Mouse (Mus musculus) heart, postnatal 14 days (tissue): ENCODE measurements around the gene Arpp19. TPM values are rescaled to one million over a fixed set of nuclear protein-coding genes. Genes with fewer than 3 reads are reported as not detected.

ENCODE experiments used
- DNase-seq, 2 experiments: peaks; one replicate each; pipeline ENCODE4 v3.0.0; 2021 to 2022
- intact Hi-C: fragments of 180-260 bp; cut with DNase I; formaldehyde crosslinking; loops from one replicate; pipeline ENCODE4 v1.15.1; 2025
- long read RNA-seq, 2 experiments: library from polyadenylated mRNA; stranded (forward); transcript quantifications; one replicate each; pipeline ENCODE4 v2.0.0; 2021
- total RNA-seq, 2 experiments: library from RNA; stranded (reverse); gene quantifications; 2 replicates each; pipeline ENCODE4 v1.2.3; 2021

The Arpp19 gene
- total RNA-seq, result 100 to 1,000 TPM; 134 to 143 TPM
- long read RNA-seq, experiment 1, full-length matches to known transcripts, result 135 of 145 reads
- long read RNA-seq, experiment 1, partial matches to known transcripts, result 0 of 145 reads
- long read RNA-seq, experiment 1, other reads (novel, unspliced or antisense), result 10 of 145 reads
- long read RNA-seq, experiment 2, full-length matches to known transcripts, result 126 of 130 reads
- long read RNA-seq, experiment 2, partial matches to known transcripts, result 4 of 130 reads
- long read RNA-seq, experiment 2, other reads (novel, unspliced or antisense), result 0 of 130 reads

DNA sequence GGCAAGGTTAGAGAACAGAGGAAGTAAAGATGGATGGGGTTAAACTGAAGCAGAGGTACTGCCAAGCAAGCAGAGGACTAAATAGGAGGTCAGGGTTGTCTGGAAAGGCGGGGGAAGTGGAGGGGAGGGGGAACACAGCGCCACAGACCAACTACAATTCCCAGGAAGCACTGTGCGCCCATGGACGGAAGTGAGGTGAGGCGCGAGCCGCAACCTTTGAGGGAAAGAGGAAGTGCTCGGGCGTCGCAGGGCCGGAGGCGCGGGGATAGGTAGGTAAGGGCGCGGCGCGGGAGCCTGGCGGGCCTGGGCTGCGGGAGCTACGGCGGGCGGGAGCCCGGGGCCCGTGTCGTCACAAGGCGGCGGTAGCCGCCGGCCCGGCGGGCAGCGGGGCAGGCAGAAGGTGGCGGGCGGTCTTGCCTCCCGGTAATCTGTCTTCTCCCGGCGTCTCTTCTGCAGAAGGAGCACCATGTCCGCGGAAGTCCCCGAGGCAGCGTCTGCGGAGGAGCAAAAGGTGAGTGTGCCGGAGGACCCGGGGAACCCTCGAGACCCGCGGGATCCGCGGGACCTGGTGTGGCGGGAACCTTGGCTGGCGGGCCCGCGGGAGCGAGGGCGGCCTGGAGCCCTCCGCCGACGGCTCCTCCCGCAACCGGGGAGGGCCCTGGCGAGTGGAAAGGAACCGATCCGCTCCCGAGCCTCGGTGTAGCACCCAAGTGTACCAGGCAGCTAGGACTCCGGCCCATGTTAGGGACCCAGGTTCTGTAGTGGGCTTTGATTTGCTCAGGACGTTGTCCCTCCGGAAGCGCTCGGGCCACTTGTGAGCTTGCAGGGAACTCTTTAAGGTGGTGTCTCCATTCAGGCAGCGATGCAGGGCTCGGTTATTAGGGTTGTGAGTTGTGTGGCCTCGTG lies at the start of gene Arpp19:
Arpp19 (plus strand) TSS at position 164 of the 906 bp plus-strand sequence.
- DNase-seq, result peak; percentile 80 to 81
- intact Hi-C loops, result loop anchor here (5.0 kb wide), 2 partner anchors 85 to 130 kb away; partner anchors contain the start of gene Fam214a

DNA sequence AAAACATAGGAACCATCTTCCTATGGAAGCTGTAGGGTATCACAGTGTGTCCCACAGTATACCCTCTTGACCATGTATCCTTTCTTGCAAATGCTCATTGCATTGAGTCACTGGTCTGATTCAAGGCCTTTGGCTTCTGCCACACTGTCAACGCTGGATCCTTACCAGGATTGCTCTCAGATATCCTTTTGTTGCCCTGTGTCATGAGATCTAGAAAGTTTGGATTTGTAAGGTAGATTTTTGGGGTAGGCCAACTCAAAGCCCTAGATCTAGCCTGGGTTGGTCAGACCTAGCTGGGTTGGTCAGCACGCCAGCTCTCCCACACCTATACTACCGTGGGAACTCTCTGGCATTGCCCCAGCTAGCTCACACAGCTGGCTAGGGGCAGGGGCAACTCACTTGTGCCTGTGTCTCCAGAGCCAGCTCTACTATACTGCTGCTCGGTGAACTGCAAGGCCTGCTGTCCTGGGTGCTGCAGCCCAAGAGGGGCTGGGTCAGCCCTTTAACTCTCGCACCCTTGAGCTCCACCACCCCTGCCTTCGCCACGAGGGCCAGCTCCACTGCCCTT lies 48.4 kb upstream of the Arpp19 start:
- DNase-seq, result no peak
- intact Hi-C loops, result no loop called here

DNA sequence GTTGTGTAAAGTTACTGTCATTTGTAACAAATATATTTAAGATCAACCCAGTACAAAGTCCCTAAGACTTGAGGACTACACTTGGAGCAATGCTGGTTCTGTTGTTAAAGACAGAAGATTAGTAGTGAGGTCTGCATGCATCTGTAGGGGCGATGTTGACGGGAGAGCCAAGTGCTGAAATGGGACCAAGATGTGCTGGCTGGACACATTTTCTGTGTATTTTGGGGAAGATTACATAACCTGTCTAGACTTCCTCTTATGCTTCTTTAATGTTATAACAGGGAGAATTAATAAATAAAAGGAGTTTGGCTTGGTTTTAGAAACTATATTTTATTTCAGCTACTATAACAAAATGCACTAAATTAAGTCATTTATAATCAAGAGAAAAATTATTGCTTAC lies 47.4 kb upstream of the Arpp19 start:
- intact Hi-C loops, result no loop called here
- DNase-seq, result no peak

DNA sequence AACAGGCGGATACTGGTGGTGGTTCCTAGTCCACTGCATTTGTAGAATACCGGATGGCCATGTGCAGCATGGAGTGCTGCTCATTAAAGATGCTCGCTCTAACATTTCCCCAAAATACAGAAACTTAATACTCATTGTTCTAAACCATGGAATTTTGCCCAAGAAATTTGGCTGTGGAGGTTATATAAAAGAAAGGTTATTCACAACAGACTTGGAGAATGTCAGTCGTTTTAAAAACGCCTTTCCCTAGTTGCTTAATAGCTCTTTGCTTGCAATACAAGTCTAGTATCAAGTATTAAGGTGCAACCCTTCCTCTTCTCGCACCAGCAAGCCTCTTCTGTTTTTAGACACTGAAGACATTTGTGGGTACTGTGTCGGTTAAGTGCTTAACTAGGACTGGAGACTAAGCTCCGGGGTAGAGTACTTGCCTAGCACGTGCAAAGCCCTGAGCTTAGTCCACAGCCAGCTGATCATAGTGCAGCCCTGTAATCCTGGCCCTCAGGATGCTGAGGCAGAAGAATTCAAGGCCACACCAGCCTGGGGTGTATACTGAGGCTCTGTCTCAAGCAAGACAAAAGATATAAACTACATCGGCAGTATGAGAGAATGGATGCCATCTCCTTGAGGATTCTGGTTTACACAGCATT lies 42.7 kb upstream of the Arpp19 start:
- DNase-seq, result no peak
- intact Hi-C loops, result no loop called here

DNA sequence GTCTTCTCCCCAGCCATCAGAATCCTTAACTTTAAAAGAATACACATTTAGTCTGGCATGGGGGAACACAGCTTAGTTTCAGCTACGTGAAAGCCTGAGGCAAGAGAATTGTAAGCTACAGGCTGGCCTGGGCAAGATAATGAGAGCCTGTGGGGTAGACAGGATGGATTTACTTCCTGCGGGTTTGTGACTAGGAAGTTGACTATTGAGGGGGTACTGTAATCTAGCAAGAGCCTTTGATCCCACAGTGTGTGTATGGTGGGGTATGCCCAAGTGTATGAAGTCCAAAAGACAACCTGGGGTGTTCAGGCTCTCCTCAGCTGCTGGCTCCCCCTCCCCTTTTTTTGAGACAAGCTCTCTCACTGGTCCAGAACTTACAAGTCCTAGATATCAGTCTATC lies 41.1 kb upstream of the Arpp19 start:
- DNase-seq, result no peak
- intact Hi-C loops, result no loop called here

DNA sequence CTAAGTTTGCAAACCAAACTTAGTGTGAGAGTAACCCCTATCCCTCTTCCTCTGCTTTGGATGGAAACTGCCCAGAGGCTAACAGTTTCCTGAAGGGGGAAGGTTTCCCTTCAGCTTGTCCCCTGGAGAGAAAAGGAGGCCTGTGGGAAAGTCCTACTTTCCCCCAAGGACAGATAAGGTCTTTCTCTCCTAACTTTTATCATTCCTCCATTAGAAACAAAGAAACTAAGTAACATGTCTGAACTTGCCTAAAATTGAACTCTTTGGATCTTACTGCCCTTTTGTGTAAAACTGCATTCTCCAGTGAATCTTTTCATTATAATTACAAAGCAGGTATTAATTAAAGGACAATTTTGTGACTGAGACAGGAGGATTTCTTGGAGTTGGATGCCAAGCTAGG lies 39.4 kb upstream of the Arpp19 start:
- intact Hi-C loops, result no loop called here
- no peak for DNase-seq

DNA sequence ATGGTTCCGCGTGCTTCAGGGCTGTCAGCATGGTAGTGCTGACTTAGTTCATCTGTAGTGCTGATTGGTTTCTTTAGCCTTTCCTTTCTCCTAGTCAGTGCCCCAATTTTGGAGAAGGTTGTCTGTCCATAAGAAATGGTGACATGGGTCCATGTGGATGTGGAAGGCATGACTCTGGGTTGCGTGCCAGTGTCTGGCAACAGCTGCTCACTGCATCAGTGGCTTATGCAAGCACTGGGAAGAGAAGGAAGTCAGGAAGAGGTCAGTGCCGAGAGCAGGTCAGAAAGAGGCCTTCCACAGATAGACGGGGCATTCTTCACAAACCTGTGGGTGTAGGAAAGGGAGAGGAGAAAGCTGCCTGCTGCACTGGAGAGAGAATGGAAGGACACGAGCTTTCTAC lies 36.4 kb upstream of the Arpp19 start:
- intact Hi-C loops, result loop anchor here (2.0 to 10.0 kb wide), 3 partner anchors 18 to 96 kb away; partner anchors contain the start of gene Fam214a
- DNase-seq, result no peak

DNA sequence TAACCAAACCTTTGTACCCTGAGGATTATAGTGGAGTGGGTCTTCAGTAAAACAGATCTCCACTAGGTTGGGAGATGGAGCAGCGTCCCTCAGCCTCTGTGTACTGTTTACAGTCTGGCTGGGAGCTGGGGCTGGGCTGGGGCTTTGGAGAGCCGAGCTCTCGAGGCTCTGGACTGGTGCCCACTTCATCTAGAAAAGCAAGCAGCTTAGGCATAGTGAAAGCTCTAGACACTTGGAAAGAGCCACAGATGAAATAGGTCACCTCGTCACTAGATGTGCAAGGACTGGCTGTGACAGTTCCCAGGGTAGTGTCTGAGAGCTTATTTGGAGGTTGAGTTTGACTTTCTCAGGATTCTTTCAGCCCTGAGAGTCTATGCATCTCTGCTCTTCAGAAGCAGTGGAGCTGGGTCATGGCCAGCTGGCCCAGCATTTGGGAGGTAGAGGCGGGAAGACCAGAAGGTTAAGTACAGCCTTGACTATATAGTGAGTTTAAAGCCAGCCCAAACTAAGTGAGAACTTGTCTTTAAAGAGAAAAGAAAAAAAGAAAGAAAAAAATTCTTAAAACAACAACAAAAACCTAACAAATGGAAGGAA lies 35.7 kb upstream of the Arpp19 start:
- intact Hi-C loops, result loop anchor here (2.0 to 10.0 kb wide), 3 partner anchors 19 to 97 kb away; partner anchors contain the start of gene Fam214a
- DNase-seq, result peak; percentile 70 to 72

DNA sequence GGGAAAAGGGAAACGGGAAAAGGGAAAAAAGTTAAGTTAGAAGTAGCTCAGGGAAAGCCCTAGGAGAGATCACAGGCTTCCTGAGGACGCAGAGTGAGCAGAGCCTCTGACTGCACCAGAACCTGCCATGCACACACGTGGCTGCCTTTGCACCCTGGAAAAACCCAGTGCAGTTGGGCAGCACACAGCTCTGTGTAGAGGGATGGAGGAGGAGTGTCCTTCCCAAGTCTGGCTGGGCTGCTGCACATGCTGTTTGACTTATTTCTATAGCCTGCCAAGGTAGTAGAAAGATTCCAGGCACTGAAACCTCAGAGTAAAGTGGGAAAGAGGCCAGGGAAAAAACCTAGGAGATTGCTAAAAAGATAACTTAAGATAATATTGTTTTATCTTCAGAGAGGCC lies 35.2 kb upstream of the Arpp19 start:
- no peak for DNase-seq
- intact Hi-C loops, result loop anchor here (10.0 kb wide), 1 partner anchor 97 kb away; no protein-coding TSS in a partner anchor

DNA sequence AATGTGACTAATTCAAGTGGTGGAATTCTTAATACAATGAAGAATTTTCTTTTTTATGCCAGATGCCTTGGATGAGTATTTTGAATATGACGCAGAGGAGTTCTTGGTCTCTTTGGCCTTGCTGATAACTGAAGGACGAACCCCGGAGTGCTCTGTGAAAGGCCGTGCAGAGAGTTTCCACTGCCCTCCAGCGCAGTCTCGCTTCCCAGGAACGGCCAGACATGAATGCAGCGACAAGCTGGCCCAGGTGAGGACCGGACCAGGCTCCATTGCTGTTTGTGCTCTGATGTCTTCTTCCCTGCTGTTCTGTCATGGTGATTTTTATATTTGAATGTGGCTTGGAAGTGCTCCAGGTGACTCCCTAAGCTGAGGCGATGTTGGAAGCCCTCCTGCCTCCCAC lies 33.2 kb upstream of the Arpp19 start:
- no peak for DNase-seq
- intact Hi-C loops, result loop anchor here (10.0 kb wide), 1 partner anchor 99 kb away; no protein-coding TSS in a partner anchor

DNA sequence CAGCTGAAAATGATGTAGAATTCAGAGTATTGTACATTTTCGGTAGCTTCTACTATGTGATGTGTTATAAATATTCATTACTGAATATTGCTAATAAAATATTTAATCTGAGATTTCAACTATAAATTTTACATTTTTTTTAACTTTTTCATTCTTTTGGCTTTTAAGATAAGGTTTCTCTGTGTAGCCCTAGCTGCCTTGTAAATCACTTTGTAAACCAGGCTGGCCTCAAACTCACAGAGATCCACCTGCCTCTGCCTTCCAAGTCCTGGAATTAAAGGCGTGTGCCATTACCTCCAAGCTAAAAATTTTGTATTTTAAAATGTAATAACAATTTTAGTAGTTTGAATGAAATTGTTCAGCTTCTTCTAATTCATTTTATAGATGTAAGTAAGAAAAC lies 20.8 kb upstream of the Arpp19 start:
- no peak for DNase-seq
- intact Hi-C loops, result no loop called here

DNA sequence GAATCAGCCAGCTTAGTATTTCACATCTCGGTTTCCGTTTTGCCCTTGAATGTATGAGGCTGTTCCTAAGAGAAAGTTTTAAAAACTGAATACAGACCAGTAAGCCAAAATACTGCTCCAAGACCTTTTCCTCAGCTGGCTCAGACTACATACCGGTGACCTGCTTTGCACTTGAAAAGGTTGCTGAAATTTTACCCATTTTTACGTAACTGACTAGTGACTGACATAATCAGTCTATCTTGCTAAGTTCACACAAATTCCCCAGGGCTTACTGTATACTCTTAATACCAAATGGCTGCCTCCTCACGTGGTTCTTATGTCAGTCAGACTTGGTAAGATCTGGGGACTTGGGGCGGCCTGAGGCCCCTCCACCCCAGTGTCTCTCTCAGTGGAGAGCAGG lies 18.2 kb upstream of the Arpp19 start:
- intact Hi-C loops, result no loop called here
- DNase-seq, result no peak

DNA sequence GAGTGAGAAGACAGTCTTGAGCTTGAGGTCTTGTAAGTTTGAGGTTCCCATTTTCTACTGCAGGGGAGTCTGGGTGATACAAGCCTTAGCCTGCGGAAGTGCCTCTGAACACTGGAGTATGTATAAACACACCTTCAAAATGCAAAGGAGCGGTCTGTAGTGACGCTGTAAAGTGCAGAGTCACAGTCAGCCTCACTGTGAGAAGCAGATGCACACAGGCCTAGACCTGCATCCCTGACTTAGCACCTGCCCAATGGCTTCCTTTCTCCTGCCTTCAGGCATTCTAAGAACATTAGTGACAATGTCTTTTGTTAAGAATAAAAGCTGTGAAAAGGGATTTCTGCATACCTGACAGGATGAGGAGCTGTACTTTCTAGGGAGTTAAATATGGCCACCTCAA lies 17.8 kb upstream of the Arpp19 start:
- intact Hi-C loops, result no loop called here
- no peak for DNase-seq

DNA sequence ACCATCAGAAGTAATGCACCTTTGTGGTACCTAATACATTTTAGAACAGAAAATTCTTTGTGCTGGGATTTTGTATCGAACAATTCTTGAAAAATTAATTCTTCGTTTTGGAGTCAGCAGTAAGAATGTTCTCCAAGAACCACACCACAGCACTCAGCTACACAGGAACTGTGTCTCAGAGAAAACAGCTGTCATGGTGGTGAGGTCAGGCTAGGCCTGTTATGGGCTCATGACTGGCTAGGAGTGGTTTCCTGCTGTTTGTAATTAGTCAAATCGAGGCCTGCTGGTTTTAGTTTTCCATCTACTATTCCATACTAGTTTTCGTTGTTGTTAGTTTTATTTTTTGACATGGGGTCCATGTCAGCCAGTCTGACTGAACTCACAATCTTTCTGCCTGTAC lies 16.9 kb upstream of the Arpp19 start:
- DNase-seq, result no peak
- intact Hi-C loops, result no loop called here

DNA sequence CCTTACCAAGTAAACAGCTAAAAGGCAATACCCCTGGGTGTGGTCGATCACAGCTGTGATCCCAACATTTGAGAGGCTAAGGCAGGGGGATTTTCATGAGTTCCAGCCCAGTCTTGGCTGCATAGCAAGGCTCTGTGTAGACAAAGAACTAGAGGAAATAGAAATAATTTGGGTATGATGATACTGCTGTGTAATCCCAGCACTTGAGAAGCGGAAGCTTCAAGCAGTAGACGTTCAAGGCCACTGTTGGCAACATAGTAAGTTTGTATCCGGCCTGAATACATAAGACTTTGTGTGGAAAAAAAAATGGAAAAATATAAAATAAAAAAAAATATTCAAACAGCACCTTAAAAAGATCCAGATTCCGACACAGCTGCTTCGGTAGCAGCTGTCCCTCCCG lies 14.9 kb upstream of the Arpp19 start:
- DNase-seq, result no peak
- intact Hi-C loops, result no loop called here

DNA sequence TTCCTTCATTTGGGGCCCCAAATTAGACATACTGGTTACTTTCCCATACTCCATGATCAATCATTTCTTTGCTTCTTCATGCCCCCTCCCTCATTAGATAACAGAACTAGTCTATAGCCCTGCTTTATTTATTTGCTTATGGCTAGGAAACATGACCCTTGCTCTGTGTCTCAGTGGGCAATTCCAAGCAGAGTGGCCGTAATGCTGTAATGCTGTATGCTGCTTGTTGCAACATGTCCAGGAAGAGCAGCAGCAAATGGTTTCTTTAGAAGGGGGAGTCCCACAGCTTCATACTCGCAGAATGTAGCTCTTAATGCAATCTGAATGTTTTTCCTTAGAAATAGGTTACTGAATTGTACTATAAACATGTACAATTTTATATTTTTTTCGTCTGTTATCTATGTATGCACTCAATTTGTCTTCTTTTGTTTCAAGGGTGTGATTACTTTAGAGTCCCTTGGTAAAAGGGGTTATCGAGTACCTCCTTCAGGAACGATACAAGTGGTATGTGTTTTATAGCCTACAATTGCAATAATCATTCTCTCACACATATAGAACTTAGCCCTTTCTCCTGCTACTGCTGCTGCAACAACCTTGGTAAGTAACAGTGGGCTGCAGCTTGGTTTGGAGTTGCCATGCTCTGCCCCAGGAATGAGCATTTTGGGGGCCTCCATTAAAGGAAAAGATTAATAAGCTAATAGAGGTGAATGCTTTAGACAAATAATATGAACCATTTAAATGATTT lies 14.1 kb upstream of the Arpp19 start:
- intact Hi-C loops, result no loop called here
- no peak for DNase-seq

DNA sequence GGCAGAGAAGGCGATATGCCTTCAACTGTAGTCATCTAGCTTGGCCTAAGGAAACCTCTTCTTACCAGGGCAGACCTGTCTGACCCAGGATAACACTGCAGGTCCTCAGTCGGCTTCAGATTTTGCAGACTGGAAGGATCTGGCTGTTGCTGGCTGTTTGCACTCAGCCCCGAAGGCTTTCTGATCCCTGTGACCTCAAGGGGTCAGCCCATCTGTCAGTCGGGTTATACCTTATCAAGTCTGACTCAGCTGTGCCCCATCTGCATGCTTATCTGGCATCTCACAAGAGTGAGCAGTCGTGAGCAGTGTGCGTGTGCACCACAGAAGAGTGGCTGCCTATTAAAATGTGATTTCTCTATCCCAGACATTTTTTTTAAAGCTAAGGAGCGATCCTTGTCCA lies 13.3 kb upstream of the Arpp19 start:
- no peak for DNase-seq
- intact Hi-C loops, result no loop called here

DNA sequence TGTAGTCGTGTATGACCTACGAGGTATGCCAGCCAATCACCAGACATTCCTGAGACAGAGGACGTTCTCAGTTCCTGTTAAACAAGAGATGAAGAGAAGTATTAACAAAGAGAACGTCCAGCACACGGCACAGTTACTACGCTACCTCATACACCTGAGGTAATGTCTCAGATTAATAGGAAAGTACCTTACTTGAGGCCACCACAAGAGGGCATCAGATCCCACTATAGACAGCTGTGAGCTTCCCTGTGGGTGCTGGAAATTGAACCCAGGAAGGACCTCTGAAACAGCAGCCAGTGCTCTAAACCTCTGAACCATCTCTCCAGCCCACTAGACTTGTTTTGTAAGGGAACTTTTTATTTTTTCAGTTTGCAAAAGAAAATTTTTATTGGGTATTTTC lies 11.7 kb upstream of the Arpp19 start:
- intact Hi-C loops, result no loop called here

DNA sequence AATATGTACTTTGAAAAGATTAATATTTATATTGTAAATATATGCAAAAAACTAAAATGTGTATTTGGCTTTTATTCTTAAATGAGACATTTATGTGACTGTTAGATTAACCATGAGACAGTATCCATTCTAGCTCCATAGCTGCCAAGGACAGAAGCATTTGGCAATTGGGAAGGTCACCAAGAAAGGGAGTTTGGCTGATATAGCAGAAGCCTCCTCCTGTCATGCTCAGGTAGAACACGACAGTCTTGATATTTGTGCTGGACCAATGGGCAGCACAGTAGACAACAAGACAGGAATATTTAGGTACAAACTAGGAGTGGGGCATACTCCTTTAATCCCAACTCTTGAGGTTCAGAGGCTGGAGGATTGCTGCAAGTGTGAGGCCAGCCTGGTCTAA lies 5.0 kb upstream of the Arpp19 start:
- no peak for DNase-seq
- intact Hi-C loops, result no loop called here

More for the DNA sequence above, 11.7 kb upstream of the Arpp19 start:
- DNase-seq, result no peak

DNA sequence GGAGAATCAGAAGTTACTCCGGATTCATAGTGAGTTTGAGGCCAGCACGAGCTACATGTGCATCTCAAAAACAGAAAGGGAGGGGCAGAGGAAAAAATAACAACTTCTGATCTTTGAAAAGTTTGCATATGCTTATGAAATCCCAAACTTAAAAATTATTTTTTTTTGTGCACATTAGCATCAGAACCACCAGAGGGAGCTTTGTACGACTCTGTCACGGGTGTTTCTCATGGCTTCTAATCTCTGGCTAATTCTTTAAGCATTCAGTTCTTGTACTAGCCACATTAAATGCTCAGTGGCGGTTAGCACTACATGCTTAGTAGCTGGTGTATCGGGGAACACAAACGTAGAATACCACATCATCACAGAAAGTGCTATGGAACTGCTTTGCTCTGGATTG lies 4.3 kb upstream of the Arpp19 start:
- DNase-seq, result no peak
- intact Hi-C loops, result no loop called here
